Mouse (Mus musculus): ENCODE measurements at regions not wholly inside any gene's neighbourhood (a gene's known extent, or its start where the extent isn't known, plus 50 kb on each side); places are given as distances from the start of the nearest gene placed in this dataset.

DNA sequence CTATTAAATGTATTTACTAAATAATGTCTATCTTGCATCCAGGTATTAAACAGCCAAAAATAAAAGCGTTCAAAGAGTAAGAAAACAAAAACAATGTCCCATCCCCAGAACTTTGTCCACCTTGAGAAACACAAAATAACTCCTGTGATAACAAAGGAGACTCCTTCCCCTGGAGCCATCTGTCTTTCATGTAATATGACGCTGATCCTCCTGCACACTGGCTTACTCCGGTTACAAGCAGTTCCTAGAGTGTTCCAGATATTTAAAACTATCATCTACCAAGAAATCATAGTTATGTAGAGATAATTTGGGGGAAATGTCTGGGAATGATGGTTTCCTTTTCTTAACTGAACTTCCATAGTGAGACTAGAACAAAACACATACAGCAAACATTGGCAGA lies 114.2 kb upstream of the Ppp6c start:
- no peak for TF ChIP-seq CTCF (IDR thresholded peaks at IDR 0.05; ENCODE audit: low read depth)
- TF ChIP-seq EP300 (optimal IDR thresholded peaks at IDR 0.05), result no peak

Data from stomach, postnatal 0 days (tissue).